Mouse (Mus musculus): Measurements from ENCODE around the gene Clba1. TPM values are rescaled to one million over a fixed set of nuclear protein-coding genes. Genes with fewer than 3 reads are reported as not detected.
"Not testable (repeated sequence)": the region's sequence is repeated elsewhere in the genome, so short reads cannot be mapped to it uniquely, and the experiment has no call there.

The Clba1 gene
- polyA plus RNA-seq, 1 experiment = not detected

GRCm38 (mm10) chr12:112832411-112832810 lies 23.7 kb downstream of the Clba1 start:
- no peak overlapping the region for H3K27ac ChIP-seq (ENCODE audit: insufficient read depth, low read depth, low read length)
- H3K4me3 ChIP-seq (ENCODE audit: insufficient read depth, low read depth, low read length) = no peak overlapping the region
- 95% methylated on average over 5 of the region's 5 CpGs for WGBS
- TF ChIP-seq POLR2A (IDR thresholded peaks at IDR 0.05; ENCODE audit: insufficient read depth, low read depth, low read length) (no peak), CTCF (IDR thresholded peaks at IDR 0.05; ENCODE audit: insufficient read depth, low read depth, low read length) (no peak)
- peaks cover 4% of the 10 kb centered on the region for H3K4me1 ChIP-seq (ENCODE audit: control insufficient read depth, insufficient read depth, low read length)

GRCm38 (mm10) chr12:112833527-112833926 lies 24.8 kb downstream of the Clba1 start:
- Histone ChIP-seq H3K4me3 (ENCODE audit: insufficient read depth, low read depth, low read length) (no peak overlapping the region), H3K4me1 (ENCODE audit: control insufficient read depth, insufficient read depth, low read length) (no peaks in the 10 kb centered on the region; the same call in 1 of the 2 replicates), H3K27ac (ENCODE audit: insufficient read depth, low read depth, low read length) (no peak overlapping the region)
- no peak for TF ChIP-seq CTCF (IDR thresholded peaks at IDR 0.05; ENCODE audit: insufficient read depth, low read depth, low read length)
- no peak for TF ChIP-seq POLR2A (IDR thresholded peaks at IDR 0.05; ENCODE audit: insufficient read depth, low read depth, low read length)
- 88% methylated on average over 6 of the region's 6 CpGs for WGBS

GRCm38 (mm10) chr12:112835046-112835445 lies 26.3 kb downstream of the Clba1 start:
- no peak for TF ChIP-seq POLR2A (IDR thresholded peaks at IDR 0.05; ENCODE audit: insufficient read depth, low read depth, low read length)
- no peak for TF ChIP-seq CTCF (IDR thresholded peaks at IDR 0.05; ENCODE audit: insufficient read depth, low read depth, low read length)
- Histone ChIP-seq H3K4me1 (ENCODE audit: control insufficient read depth, insufficient read depth, low read length) (no peaks in the 10 kb centered on the region; the same call in 1 of the 2 replicates), H3K27ac (ENCODE audit: insufficient read depth, low read depth, low read length) (no peak overlapping the region), H3K4me3 (ENCODE audit: insufficient read depth, low read depth, low read length) (no peak overlapping the region)
- 67% methylated on average over 2 of the region's 2 CpGs for WGBS

- Histone ChIP-seq H3K4me1 (ENCODE audit: control insufficient read depth, insufficient read depth, low read length) (no peaks in the 10 kb centered on the region), H3K27ac (ENCODE audit: insufficient read depth, low read depth, low read length) (no peak overlapping the region), H3K4me3 (ENCODE audit: insufficient read depth, low read depth, low read length) (no peak overlapping the region)
- 82% methylated on average over 25 of the region's 25 CpGs for WGBS
- no peak for TF ChIP-seq CTCF (IDR thresholded peaks at IDR 0.05; ENCODE audit: insufficient read depth, low read depth, low read length)
- TF ChIP-seq POLR2A (IDR thresholded peaks at IDR 0.05; ENCODE audit: insufficient read depth, low read depth, low read length) = no peak
These were observed 31.7 kb downstream of the Clba1 start for GRCm38 (mm10) chr12:112840209-112841086.

- not testable (repeated sequence) for H3K4me3 ChIP-seq (ENCODE audit: insufficient read depth, low read depth, low read length)
- 72% methylated on average over 4 of the region's 4 CpGs for WGBS
These were observed 32.7 kb downstream of the Clba1 start for GRCm38 (mm10) chr12:112841338-112841892.

GRCm38 (mm10) chr12:112842128-112842527 lies 33.4 kb downstream of the Clba1 start:
- 81% methylated on average over 2 of the region's 2 CpGs for WGBS
- H3K4me3 ChIP-seq (ENCODE audit: insufficient read depth, low read depth, low read length) = not testable (repeated sequence)

More at GRCm38 (mm10) chr12:112841338-112841892, 32.7 kb downstream of the Clba1 start:
- not testable (repeated sequence) for H3K4me1 ChIP-seq (ENCODE audit: control insufficient read depth, insufficient read depth, low read length); H3K27ac ChIP-seq (ENCODE audit: insufficient read depth, low read depth, low read length)

GRCm38 (mm10) chr12:112843803-112844202 lies 35.1 kb downstream of the Clba1 start:
- TF ChIP-seq POLR2A (IDR thresholded peaks at IDR 0.05; ENCODE audit: insufficient read depth, low read depth, low read length) = no peak
- peak; percentile 65 for TF ChIP-seq CTCF (IDR thresholded peaks at IDR 0.05; ENCODE audit: insufficient read depth, low read depth, low read length)
- Histone ChIP-seq H3K27ac (ENCODE audit: insufficient read depth, low read depth, low read length) (no peak overlapping the region), H3K4me1 (ENCODE audit: control insufficient read depth, insufficient read depth, low read length) (no peaks in the 10 kb centered on the region), H3K4me3 (ENCODE audit: insufficient read depth, low read depth, low read length) (no peak overlapping the region)
- WGBS = 22% methylated on average over 3 of the region's 3 CpGs

More at GRCm38 (mm10) chr12:112842128-112842527, 33.4 kb downstream of the Clba1 start:
- not testable (repeated sequence) for H3K4me1 ChIP-seq (ENCODE audit: control insufficient read depth, insufficient read depth, low read length); H3K27ac ChIP-seq (ENCODE audit: insufficient read depth, low read depth, low read length)

GRCm38 (mm10) chr12:112847880-112848279 lies 39.1 kb downstream of the Clba1 start:
- 97% methylated on average over 2 of the region's 2 CpGs for WGBS
- no peak overlapping the region for H3K27ac ChIP-seq (ENCODE audit: insufficient read depth, low read depth, low read length)

GRCm38 (mm10) chr12:112849235-112850022 lies 40.7 kb downstream of the Clba1 start:
- TF ChIP-seq CTCF (IDR thresholded peaks at IDR 0.05; ENCODE audit: insufficient read depth, low read depth, low read length) = no peak
- TF ChIP-seq POLR2A (IDR thresholded peaks at IDR 0.05; ENCODE audit: insufficient read depth, low read depth, low read length) = no peak
- Histone ChIP-seq H3K4me3 (ENCODE audit: insufficient read depth, low read depth, low read length) (no peak overlapping the region), H3K27ac (ENCODE audit: insufficient read depth, low read depth, low read length) (no peak overlapping the region), H3K4me1 (ENCODE audit: control insufficient read depth, insufficient read depth, low read length) (peaks cover 4% of the 10 kb centered on the region; the same call in 1 of the 2 replicates)
- WGBS = 79% methylated on average over 11 of the region's 11 CpGs

More at GRCm38 (mm10) chr12:112847880-112848279, 39.1 kb downstream of the Clba1 start:
- Histone ChIP-seq H3K4me3 (ENCODE audit: insufficient read depth, low read depth, low read length) (no peak overlapping the region), H3K4me1 (ENCODE audit: control insufficient read depth, insufficient read depth, low read length) (peaks cover 3% of the 10 kb centered on the region; the same call in 1 of the 2 replicates)
- TF ChIP-seq POLR2A (IDR thresholded peaks at IDR 0.05; ENCODE audit: insufficient read depth, low read depth, low read length) (no peak), CTCF (IDR thresholded peaks at IDR 0.05; ENCODE audit: insufficient read depth, low read depth, low read length) (no peak)

Data from olfactory bulb, adult 2 months (tissue).